Mouse (Mus musculus) brain, embryonic 14.5 days (tissue): ENCODE data around the gene Sorbs1.

Experiments
- CTCF ChIP-seq: fragments of 200-500 bp; IDR thresholded peaks from 2 replicates; pipeline ENCODE4 v1.5.1; 2012; ENCODE audit warnings: inconsistent platforms, mild to moderate bottlenecking, moderate library complexity, borderline replicate concordance; ENCODE audit not compliant: insufficient read depth, insufficient read length; ENCODE audit errors: extremely low read depth
- POLR2A ChIP-seq: fragments of 200-500 bp; IDR thresholded peaks from 2 replicates; pipeline ENCODE4 v1.6.1; 2012; ENCODE audit warnings: mild to moderate bottlenecking, inconsistent platforms, borderline replicate concordance; ENCODE audit not compliant: poor library complexity, insufficient read depth, insufficient read length, severe bottlenecking; ENCODE audit errors: extremely low read depth

- TF ChIP-seq POLR2A (no peak), CTCF (no peak)
Observed at GRCm38 (mm10) chr19:40468308-40468707, 45.3 kb downstream of the Sorbs1 start.
